ENCODE assay signal across 8 mouse cellular contexts in the genomic region with DNA sequence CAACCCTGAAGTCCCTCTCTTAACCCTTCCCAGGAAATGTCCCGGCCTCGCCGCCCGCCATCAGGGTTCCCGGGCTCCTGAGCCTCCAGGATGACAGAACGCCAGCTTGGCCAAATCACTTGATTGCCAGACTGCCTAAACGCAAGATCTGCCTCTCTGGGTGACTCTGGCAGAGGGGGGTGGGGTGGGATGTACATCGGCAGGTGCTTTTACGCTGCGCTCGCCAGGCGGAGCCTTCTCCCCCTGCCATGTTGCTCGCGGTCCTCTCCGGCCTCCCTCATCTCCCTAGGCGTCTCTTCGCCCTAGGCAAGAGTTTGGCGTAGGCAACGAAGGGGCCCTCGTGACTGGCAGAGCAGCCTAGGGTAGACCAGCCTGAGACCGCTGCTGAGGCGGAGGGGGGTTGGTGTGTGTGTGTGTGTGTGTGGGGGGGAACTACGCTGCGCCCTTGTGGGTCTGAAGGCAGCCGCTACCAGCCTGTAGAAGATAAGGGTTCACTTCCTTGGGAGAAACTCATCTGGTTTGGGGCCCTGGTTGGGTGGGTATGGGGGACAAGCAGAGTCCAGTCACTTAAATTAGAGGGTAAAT. TPM values are rescaled to one million over a fixed set of nuclear protein-coding genes. Genes with fewer than 3 reads are reported as not detected.
A peak's percentile ranks its signal among the peaks of the same experiment; 100 is the strongest.
DNase-seq lines count a peak whose midpoint lies in the region; ATAC-seq and TF ChIP-seq lines count a peak whose summit lies in the region.
"Had no signal": no experiment of that assay in that cellular context is flagged by ENCODE, and none has a peak within 500 bp of the region (broad histone marks: within the 10 kb centered on the region; RNA-seq: fewer than 3 reads in every experiment).

No protein-coding gene starts in this region.

- no peaks in the 10 kb centered on the region for H3K27me3 ChIP-seq in hindbrain, postnatal 0 days (ENCODE audit: insufficient read depth, low read length)
- peaks cover 70% of the 10 kb centered on the region for H3K27me3 ChIP-seq in liver, embryonic 12.5 days (replicated peaks)

- WGBS in hindbrain, postnatal 0 days: 2% methylated on average over 25 of the region's 25 CpGs
- WGBS in liver, embryonic 12.5 days (ENCODE audit: insufficient replicate concordance): 6% methylated on average over 25 of the region's 25 CpGs

- peak; percentile 15 for ATAC-seq in hindbrain, postnatal 0 days
- ATAC-seq in liver, embryonic 12.5 days: no peak
- ATAC-seq in erythroid progenitor cell, adult 5-6 weeks (replicated peaks; ENCODE audit: low FRiP score, poor library complexity, severe bottlenecking): no peak

- H3K9me3 ChIP-seq in hindbrain, postnatal 0 days (ENCODE audit: low read length): no peaks in the 10 kb centered on the region
- no peaks in the 10 kb centered on the region for H3K9me3 ChIP-seq in liver, embryonic 12.5 days (replicated peaks)

- peak overlapping the region; percentile 82 for H3K4me2 ChIP-seq in hindbrain, postnatal 0 days (ENCODE audit: low read depth, low read length)
- H3K4me2 ChIP-seq in liver, embryonic 12.5 days: no peak overlapping the region

- TF ChIP-seq POLR2A in brain, embryonic 14.5 days (IDR thresholded peaks at IDR 0.05; ENCODE audit: borderline replicate concordance, extremely low read depth, insufficient read depth, insufficient read length, poor library complexity, severe bottlenecking): no peak

- TF ChIP-seq CTCF in brain, embryonic 14.5 days (IDR thresholded peaks at IDR 0.05; ENCODE audit: borderline replicate concordance, extremely low read depth, insufficient read depth, insufficient read length): no peak
- TF ChIP-seq CTCF in hindbrain, postnatal 0 days (IDR thresholded peaks at IDR 0.05; ENCODE audit: low read depth): peak; percentile 41

- peaks cover 17% of the 10 kb centered on the region for H3K4me1 ChIP-seq in hindbrain, postnatal 0 days (ENCODE audit: insufficient read depth, low read length)
- no peaks in the 10 kb centered on the region for H3K4me1 ChIP-seq in liver, embryonic 12.5 days

- peak; percentile 78 for DNase-seq in brain, embryonic 14.5 days (ENCODE audit: low read depth)
- peak; percentile 40 for DNase-seq in embryo, embryonic 10.5 days (ENCODE audit: low spot score)
- DNase-seq in hindbrain, postnatal 0 days (ENCODE audit: low spot score): peak; percentile 67
- DNase-seq in neural tube, embryonic 10.5 days (ENCODE audit: extremely low spot score, low spot score): peak; percentile 39
- DNase-seq in adipocyte (ENCODE audit: low spot score): no peak

- H3K4me3 ChIP-seq in hindbrain, postnatal 0 days (ENCODE audit: low read length): peak overlapping the region; percentile 76
- H3K4me3 ChIP-seq in liver, embryonic 12.5 days: no peak overlapping the region

- H3K27ac ChIP-seq in hindbrain, postnatal 0 days: peak overlapping the region; percentile 93
- no peak overlapping the region for H3K27ac ChIP-seq in liver, embryonic 12.5 days

- H3K9ac ChIP-seq in hindbrain, postnatal 0 days (replicated peaks; ENCODE audit: low read length): peak overlapping the region; percentile 89
- no peak overlapping the region for H3K9ac ChIP-seq in liver, embryonic 12.5 days

- no peaks in the 10 kb centered on the region for H3K36me3 ChIP-seq in hindbrain, postnatal 0 days (ENCODE audit: insufficient read depth, low read length)
- H3K36me3 ChIP-seq in liver, embryonic 12.5 days: no peaks in the 10 kb centered on the region

RNA-seq across cellular contexts. Expression of gene Csmd2, which starts 1.1 kb away (rescaled TPM):
- polyA plus RNA-seq in brain, embryonic 14.5 days (2012; rRNA removed): 20.0 and 31.8 TPM in 2 replicates
- 41.3 and 52.8 TPM in 2 replicates for total RNA-seq in hindbrain, postnatal 0 days (2014; rRNA removed)
- polyA plus RNA-seq in hindbrain, postnatal 0 days (2015; fragmentation: Nextera tagmentation; extraction: Ambion mirVana): 8.2 and 8.4 TPM in 2 replicates
- 0.04 and 0.07 TPM in 2 replicates for polyA plus RNA-seq in liver, embryonic 12.5 days (2016; fragmentation: Nextera tagmentation; extraction: Ambion mirVana)
- not detected in 2 replicates for total RNA-seq in erythroid progenitor cell, adult 5-6 weeks (2015; ENCODE audit: low replicate concordance)
- total RNA-seq in erythroid progenitor cell, adult 5-6 weeks (2017; ENCODE audit: low replicate concordance): not detected in 2 replicates

RNA-seq across cellular contexts. Expression of gene CK137956, which starts 15.8 kb away (rescaled TPM):
- polyA plus RNA-seq in brain, embryonic 14.5 days (2012; rRNA removed): 1.1 and 1.4 TPM in 2 replicates
- total RNA-seq in hindbrain, postnatal 0 days (2014; rRNA removed): 3.0 and 3.8 TPM in 2 replicates
- 2.0 and 2.4 TPM in 2 replicates for polyA plus RNA-seq in hindbrain, postnatal 0 days (2015; fragmentation: Nextera tagmentation; extraction: Ambion mirVana)
- not detected in 2 replicates for polyA plus RNA-seq in liver, embryonic 12.5 days (2016; fragmentation: Nextera tagmentation; extraction: Ambion mirVana)
- not detected in 2 replicates for total RNA-seq in erythroid progenitor cell, adult 5-6 weeks (2015; ENCODE audit: low replicate concordance)
- not detected in 2 replicates for total RNA-seq in erythroid progenitor cell, adult 5-6 weeks (2017; ENCODE audit: low replicate concordance)
- polyA plus RNA-seq: limb, embryonic 14.5 days had no signal
